Mouse (Mus musculus): Measurements from ENCODE around the gene Spocd1. TPM values are rescaled to one million over a fixed set of nuclear protein-coding genes. Genes with fewer than 3 reads are reported as not detected.

The Spocd1 gene
- total and polyA plus RNA-seq, 2 experiments from 2014 or later: 0.08 to 0.37 TPM

DNA sequence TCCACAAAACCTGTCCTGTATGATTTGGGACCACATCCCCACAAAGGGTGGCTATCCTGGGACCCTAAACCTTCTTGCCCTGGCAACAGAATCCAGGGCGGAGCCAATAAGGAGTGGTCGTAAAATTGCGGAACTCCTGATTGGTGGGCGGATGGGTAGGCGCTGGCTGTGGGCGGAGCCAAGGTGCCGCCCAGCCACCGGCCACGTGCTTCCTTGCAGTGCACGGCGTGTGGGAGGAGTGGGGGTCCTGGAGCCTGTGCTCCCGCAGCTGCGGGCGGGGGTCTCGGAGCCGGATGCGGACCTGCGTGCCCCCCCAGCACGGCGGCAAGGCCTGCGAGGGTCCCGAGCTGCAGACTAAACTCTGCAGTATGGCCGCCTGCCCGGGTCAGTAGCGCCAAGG is 77.5 kb downstream of the Spocd1 start:
- Histone ChIP-seq H3K4me3 (ENCODE audit: low read length) (no peak overlapping the region), H3K9me3 (ENCODE audit: low read length) (no peaks in the 10 kb centered on the region), H3K4me1 (ENCODE audit: insufficient read depth, low read length) (0 out of 2 replicates have a peak, but pooled peaks cover 1% of the 10 kb centered on the region), H3K4me2 (ENCODE audit: low read depth, low read length) (peak overlapping the region; percentile 14; the same call in 1 of the 2 replicates), H3K27me3 (ENCODE audit: insufficient read depth, low read length) (no peaks in the 10 kb centered on the region), H3K9ac (replicated peaks; ENCODE audit: low read length) (no peak overlapping the region), H3K36me3 (ENCODE audit: insufficient read depth, low read length) (peaks cover 17% of the 10 kb centered on the region), H3K27ac (no peak overlapping the region)
- TF ChIP-seq CTCF (IDR thresholded peaks at IDR 0.05; ENCODE audit: low read depth): no peak
- ATAC-seq (no peak), DNase-seq (ENCODE audit: low spot score) (no peak)
- 27% methylated on average over 25 of the region's 25 CpGs for WGBS

Other genes starting within 250 kb of the Spocd1 start
- 23.8 and 25.2 TPM in 2 replicates for gene Tmem39b, start 232.4 kb upstream of the Spocd1 start, total RNA-seq (2014; rRNA removed)
- gene Tmem39b, start 232.4 kb upstream of the Spocd1 start, polyA plus RNA-seq (2015; fragmentation: Nextera tagmentation; extraction: Ambion mirVana): 10.5 and 12.1 TPM in 2 replicates
- 75.1 and 86.2 TPM in 2 replicates for gene Khdrbs1, start 186.9 kb upstream of the Spocd1 start, total RNA-seq (2014; rRNA removed)
- gene Khdrbs1, start 186.9 kb upstream of the Spocd1 start, polyA plus RNA-seq (2015; fragmentation: Nextera tagmentation; extraction: Ambion mirVana): 85.7 and 86.5 TPM in 2 replicates
- 83.5 and 91.7 TPM in 2 replicates for gene Ptp4a2, start 118.0 kb upstream of the Spocd1 start, total RNA-seq (2014; rRNA removed)
- gene Ptp4a2, start 118.0 kb upstream of the Spocd1 start, polyA plus RNA-seq (2015; fragmentation: Nextera tagmentation; extraction: Ambion mirVana): 243 and 254 TPM in 2 replicates
- gene Adgrb2, start 55.6 kb downstream of the Spocd1 start, total RNA-seq (2014; rRNA removed): 306 and 313 TPM in 2 replicates
- 14.3 and 15.9 TPM in 2 replicates for gene Adgrb2, start 55.6 kb downstream of the Spocd1 start, polyA plus RNA-seq (2015; fragmentation: Nextera tagmentation; extraction: Ambion mirVana)
- gene Col16a1, start 118.6 kb downstream of the Spocd1 start, total RNA-seq (2014; rRNA removed): 19.9 and 21.5 TPM in 2 replicates
- 13.1 and 13.8 TPM in 2 replicates for gene Col16a1, start 118.6 kb downstream of the Spocd1 start, polyA plus RNA-seq (2015; fragmentation: Nextera tagmentation; extraction: Ambion mirVana)
- gene Pef1, start 173.3 kb downstream of the Spocd1 start, total RNA-seq (2014; rRNA removed): 82.6 and 93.4 TPM in 2 replicates
- 59.8 and 62.0 TPM in 2 replicates for gene Pef1, start 173.3 kb downstream of the Spocd1 start, polyA plus RNA-seq (2015; fragmentation: Nextera tagmentation; extraction: Ambion mirVana)
- 16.9 and 24.2 TPM in 2 replicates for gene Hcrtr1, start 210.1 kb downstream of the Spocd1 start, total RNA-seq (2014; rRNA removed)
- 11.3 and 12.1 TPM in 2 replicates for gene Hcrtr1, start 210.1 kb downstream of the Spocd1 start, polyA plus RNA-seq (2015; fragmentation: Nextera tagmentation; extraction: Ambion mirVana)
- 15.1 and 15.5 TPM in 2 replicates for gene Tinagl1, start 245.9 kb downstream of the Spocd1 start, total RNA-seq (2014; rRNA removed)
- 7.2 and 7.6 TPM in 2 replicates for gene Tinagl1, start 245.9 kb downstream of the Spocd1 start, polyA plus RNA-seq (2015; fragmentation: Nextera tagmentation; extraction: Ambion mirVana)